Mouse (Mus musculus): ENCODE results near the gene Il21. TPM values are rescaled to one million over a fixed set of nuclear protein-coding genes. Genes with fewer than 3 reads are reported as not detected.

The Il21 gene
- polyA plus RNA-seq, 1 experiment, result not detected

- no peak overlapping the region for H3K4me3 ChIP-seq (replicated peaks)
- H3K9me3 ChIP-seq (ENCODE audit: control insufficient read depth, low read length), result no peaks in the 10 kb centered on the region
- TF ChIP-seq GATA1 (IDR thresholded peaks at IDR 0.05; ENCODE audit: low read length), result no peak
- TF ChIP-seq TAL1 (IDR thresholded peaks at IDR 0.05; ENCODE audit: low read length), result no peak
- peaks cover 26% of the 10 kb centered on the region for H3K4me1 ChIP-seq (ENCODE audit: control insufficient read depth)
- H3K36me3 ChIP-seq (ENCODE audit: control insufficient read depth), result no peaks in the 10 kb centered on the region
- no peaks in the 10 kb centered on the region for H3K27me3 ChIP-seq (ENCODE audit: control insufficient read depth)
Observed at GRCm38 (mm10) chr3:37257776-37258175, 25.3 kb upstream of the Il21 start.

GRCm38 (mm10) chr3:37250967-37251366 lies 18.5 kb upstream of the Il21 start:
- Histone ChIP-seq H3K36me3 (ENCODE audit: control insufficient read depth) (no peaks in the 10 kb centered on the region), H3K4me3 (replicated peaks) (no peak overlapping the region), H3K9me3 (ENCODE audit: control insufficient read depth, low read length) (0 out of 2 replicates have a peak, but pooled peaks cover 2% of the 10 kb centered on the region), H3K4me1 (ENCODE audit: control insufficient read depth) (no peaks in the 10 kb centered on the region), H3K27me3 (ENCODE audit: control insufficient read depth) (no peaks in the 10 kb centered on the region)
- TF ChIP-seq GATA1 (IDR thresholded peaks at IDR 0.05; ENCODE audit: low read length) (no peak), TAL1 (IDR thresholded peaks at IDR 0.05; ENCODE audit: low read length) (no peak)

GRCm38 (mm10) chr3:37235025-37235424 lies 2.6 kb upstream of the Il21 start:
- Histone ChIP-seq H3K27me3 (ENCODE audit: control insufficient read depth) (no peaks in the 10 kb centered on the region; the same call in 1 of the 2 replicates), H3K9me3 (ENCODE audit: control insufficient read depth, low read length) (no peaks in the 10 kb centered on the region), H3K36me3 (ENCODE audit: control insufficient read depth) (no peaks in the 10 kb centered on the region), H3K4me1 (ENCODE audit: control insufficient read depth) (no peaks in the 10 kb centered on the region), H3K4me3 (replicated peaks) (no peak overlapping the region)
- no peak for TF ChIP-seq GATA1 (IDR thresholded peaks at IDR 0.05; ENCODE audit: low read length)
- TF ChIP-seq TAL1 (IDR thresholded peaks at IDR 0.05; ENCODE audit: low read length), result no peak

DNA sequence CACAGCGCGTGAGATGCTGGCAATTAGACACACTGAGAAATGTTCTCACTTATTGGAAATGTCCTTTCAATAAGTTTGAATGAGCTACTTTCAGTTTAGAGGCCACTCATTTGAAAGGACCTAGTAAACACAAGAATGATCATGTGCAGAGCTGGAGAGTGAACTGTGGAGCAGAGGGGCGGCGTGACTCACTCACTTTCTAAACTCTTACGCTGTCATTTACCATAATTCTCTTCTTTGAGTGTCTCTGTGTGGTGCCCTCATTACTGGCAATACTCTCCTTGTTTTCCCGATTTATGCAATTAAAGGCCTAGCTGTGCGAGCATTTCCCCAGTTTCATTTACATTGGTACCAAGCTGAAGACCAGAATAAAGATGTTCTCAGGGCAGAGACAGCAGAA lies 1.3 kb downstream of the Il21 start:
- H3K4me3 ChIP-seq (replicated peaks), result no peak overlapping the region
- H3K4me1 ChIP-seq (ENCODE audit: control insufficient read depth), result no peaks in the 10 kb centered on the region
- no peaks in the 10 kb centered on the region for H3K9me3 ChIP-seq (ENCODE audit: control insufficient read depth, low read length)
- H3K27me3 ChIP-seq (ENCODE audit: control insufficient read depth), result no peaks in the 10 kb centered on the region; the same call in 1 of the 2 replicates
- no peak for TF ChIP-seq TAL1 (IDR thresholded peaks at IDR 0.05; ENCODE audit: low read length)
- no peak for TF ChIP-seq GATA1 (IDR thresholded peaks at IDR 0.05; ENCODE audit: low read length)
- no peaks in the 10 kb centered on the region for H3K36me3 ChIP-seq (ENCODE audit: control insufficient read depth)

GRCm38 (mm10) chr3:37229082-37229829 lies 3.2 kb downstream of the Il21 start:
- Histone ChIP-seq H3K27me3 (ENCODE audit: control insufficient read depth) (no peaks in the 10 kb centered on the region), H3K4me1 (ENCODE audit: control insufficient read depth) (no peaks in the 10 kb centered on the region)
- TF ChIP-seq GATA1 (IDR thresholded peaks at IDR 0.05; ENCODE audit: low read length) (no peak), TAL1 (IDR thresholded peaks at IDR 0.05; ENCODE audit: low read length) (no peak)

GRCm38 (mm10) chr3:37225124-37225523 lies 7.3 kb downstream of the Il21 start:
- TF ChIP-seq GATA1 (IDR thresholded peaks at IDR 0.05; ENCODE audit: low read length), result no peak
- TF ChIP-seq TAL1 (IDR thresholded peaks at IDR 0.05; ENCODE audit: low read length), result no peak
- no peak overlapping the region for H3K4me3 ChIP-seq (replicated peaks)
- H3K4me1 ChIP-seq (ENCODE audit: control insufficient read depth), result no peaks in the 10 kb centered on the region
- H3K9me3 ChIP-seq (ENCODE audit: control insufficient read depth, low read length), result no peaks in the 10 kb centered on the region
- no peaks in the 10 kb centered on the region for H3K36me3 ChIP-seq (ENCODE audit: control insufficient read depth)
- H3K27me3 ChIP-seq (ENCODE audit: control insufficient read depth), result no peaks in the 10 kb centered on the region

More at GRCm38 (mm10) chr3:37229082-37229829, 3.2 kb downstream of the Il21 start:
- no peaks in the 10 kb centered on the region for H3K36me3 ChIP-seq (ENCODE audit: control insufficient read depth)
- no peaks in the 10 kb centered on the region for H3K9me3 ChIP-seq (ENCODE audit: control insufficient read depth, low read length)
- H3K4me3 ChIP-seq (replicated peaks), result no peak overlapping the region

DNA sequence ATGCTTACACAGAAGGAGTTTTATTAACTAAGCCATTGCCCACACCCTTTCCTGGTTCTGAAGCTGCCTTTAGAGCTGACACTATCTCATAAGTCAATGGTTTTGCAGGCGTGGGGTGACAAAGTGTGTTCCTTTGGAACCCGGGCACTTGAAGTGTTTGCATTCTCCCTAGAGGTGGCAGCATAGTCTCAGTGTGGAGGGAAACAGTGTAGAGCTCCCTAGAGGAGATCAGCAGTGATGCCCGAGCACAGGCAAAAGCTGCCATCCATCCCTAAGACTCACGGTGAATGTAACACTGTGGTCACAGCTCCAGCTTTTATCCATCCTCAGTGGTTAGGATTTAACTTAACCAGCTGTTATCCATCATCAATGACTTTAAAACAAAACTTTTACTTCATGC lies 13.4 kb downstream of the Il21 start:
- no peak overlapping the region for H3K4me3 ChIP-seq (replicated peaks)
- H3K27me3 ChIP-seq (ENCODE audit: control insufficient read depth), result no peaks in the 10 kb centered on the region
- peaks cover 11% of the 10 kb centered on the region for H3K4me1 ChIP-seq (ENCODE audit: control insufficient read depth)
- no peak for TF ChIP-seq TAL1 (IDR thresholded peaks at IDR 0.05; ENCODE audit: low read length)
- no peak for TF ChIP-seq GATA1 (IDR thresholded peaks at IDR 0.05; ENCODE audit: low read length)
- H3K36me3 ChIP-seq (ENCODE audit: control insufficient read depth), result no peaks in the 10 kb centered on the region
- no peaks in the 10 kb centered on the region for H3K9me3 ChIP-seq (ENCODE audit: control insufficient read depth, low read length)

GRCm38 (mm10) chr3:37205226-37205800 lies 27.1 kb downstream of the Il21 start:
- TF ChIP-seq TAL1 (IDR thresholded peaks at IDR 0.05; ENCODE audit: low read length) (no peak), GATA1 (IDR thresholded peaks at IDR 0.05; ENCODE audit: low read length) (no peak)

GRCm38 (mm10) chr3:37204556-37204955 lies 27.9 kb downstream of the Il21 start:
- TF ChIP-seq TAL1 (IDR thresholded peaks at IDR 0.05; ENCODE audit: low read length) (no peak), GATA1 (IDR thresholded peaks at IDR 0.05; ENCODE audit: low read length) (no peak)
- peak overlapping the region; percentile 64 for H3K4me3 ChIP-seq (replicated peaks)
- H3K9me3 ChIP-seq (ENCODE audit: control insufficient read depth, low read length), result no peaks in the 10 kb centered on the region
- no peaks in the 10 kb centered on the region for H3K27me3 ChIP-seq (ENCODE audit: control insufficient read depth)
- H3K4me1 ChIP-seq (ENCODE audit: control insufficient read depth), result peaks cover 8% of the 10 kb centered on the region
- no peaks in the 10 kb centered on the region for H3K36me3 ChIP-seq (ENCODE audit: control insufficient read depth)

More at GRCm38 (mm10) chr3:37205226-37205800, 27.1 kb downstream of the Il21 start:
- Histone ChIP-seq H3K36me3 (ENCODE audit: control insufficient read depth) (no peaks in the 10 kb centered on the region), H3K9me3 (ENCODE audit: control insufficient read depth, low read length) (no peaks in the 10 kb centered on the region), H3K4me1 (ENCODE audit: control insufficient read depth) (peaks cover 8% of the 10 kb centered on the region), H3K27me3 (ENCODE audit: control insufficient read depth) (no peaks in the 10 kb centered on the region), H3K4me3 (replicated peaks) (no peak overlapping the region)

Data from erythroblast, embryonic 14.5 days (primary cell).